Mouse (Mus musculus): Measurements from ENCODE around the gene Sox10.

Sox10 gene

DNA sequence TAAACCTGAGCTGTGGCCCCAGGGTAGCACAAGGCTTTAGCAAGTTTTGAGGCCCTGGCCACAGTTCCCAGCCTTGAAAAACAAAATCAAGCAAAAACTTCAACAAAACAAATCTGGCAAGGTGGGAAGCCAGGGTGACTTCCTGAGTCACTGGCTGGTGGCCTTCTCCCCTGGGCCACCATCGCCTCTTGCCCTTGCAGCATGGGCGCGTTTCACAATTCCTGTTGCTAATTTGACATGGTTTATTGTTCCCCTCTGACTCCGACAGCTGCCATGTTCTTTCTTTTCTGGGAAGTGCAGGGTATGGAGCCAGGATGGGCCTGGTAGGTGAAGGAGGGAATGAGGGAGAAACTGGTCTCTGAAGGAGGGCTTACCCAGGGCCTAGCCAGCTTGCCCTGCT is 42.9 kb downstream of the Sox10 start:
- DNase-seq: no peak

GRCm38 (mm10) chr15:79119491-79119890 is 45.5 kb downstream of the Sox10 start:
- DNase-seq: no peak

- DNase-seq: no peak
Measured at GRCm38 (mm10) chr15:79115276-79115675, 49.8 kb downstream of the Sox10 start.

DNA sequence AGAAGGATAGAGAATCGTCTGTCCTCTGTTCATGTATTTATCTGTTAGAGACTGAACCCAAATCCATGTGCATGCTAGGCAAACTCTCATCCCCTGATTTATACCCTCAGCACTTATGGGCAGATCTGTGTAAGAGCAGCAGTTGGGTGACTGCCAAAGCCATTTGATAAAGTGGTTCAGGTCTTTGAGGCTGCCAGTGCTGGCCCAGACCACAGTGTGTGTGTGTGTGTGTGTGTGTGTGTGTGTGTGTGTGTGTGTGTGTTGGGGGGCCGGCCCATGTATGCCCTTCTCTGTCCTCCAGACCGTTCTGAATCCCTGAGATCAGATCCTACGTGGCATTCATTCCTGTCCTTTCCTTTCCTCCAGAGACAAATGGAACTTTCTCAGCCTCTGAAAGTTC is 53.3 kb downstream of the Sox10 start:
- no peak for DNase-seq

- DNase-seq: no peak
Measured at GRCm38 (mm10) chr15:79110528-79110927, 54.5 kb downstream of the Sox10 start.

GRCm38 (mm10) chr15:79110031-79110430 is 55.0 kb downstream of the Sox10 start:
- DNase-seq: no peak

DNA sequence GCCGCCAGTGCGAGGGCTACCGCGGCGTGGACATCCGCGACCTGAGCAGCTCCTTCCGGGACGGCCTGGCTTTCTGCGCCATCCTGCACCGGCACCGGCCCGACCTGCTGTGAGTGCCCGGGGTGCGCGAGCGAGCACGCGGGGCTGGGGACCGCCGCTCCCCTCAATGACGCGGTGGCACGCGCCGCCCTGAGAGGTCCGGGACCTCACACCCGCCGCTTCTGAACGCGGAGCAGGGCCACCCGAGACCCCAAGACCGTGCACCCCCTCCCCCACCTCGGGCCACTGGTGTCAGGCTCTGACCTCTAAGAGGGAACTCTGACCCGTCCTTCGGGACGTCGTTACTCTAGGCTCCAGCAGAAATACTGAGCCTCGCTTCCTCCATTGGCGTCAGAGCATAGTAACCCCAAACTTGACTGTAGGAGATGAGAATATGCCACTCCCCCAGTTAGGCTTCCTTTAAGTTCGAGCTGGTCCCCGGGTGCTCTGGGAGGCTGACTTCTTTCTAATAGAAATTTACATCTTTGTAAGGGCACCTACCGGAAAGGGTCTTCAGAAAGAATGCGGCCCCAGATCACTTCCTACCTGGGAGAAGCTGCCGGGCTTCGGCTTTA is 55.6 kb downstream of the Sox10 start:
- DNase-seq: no peak

DNA sequence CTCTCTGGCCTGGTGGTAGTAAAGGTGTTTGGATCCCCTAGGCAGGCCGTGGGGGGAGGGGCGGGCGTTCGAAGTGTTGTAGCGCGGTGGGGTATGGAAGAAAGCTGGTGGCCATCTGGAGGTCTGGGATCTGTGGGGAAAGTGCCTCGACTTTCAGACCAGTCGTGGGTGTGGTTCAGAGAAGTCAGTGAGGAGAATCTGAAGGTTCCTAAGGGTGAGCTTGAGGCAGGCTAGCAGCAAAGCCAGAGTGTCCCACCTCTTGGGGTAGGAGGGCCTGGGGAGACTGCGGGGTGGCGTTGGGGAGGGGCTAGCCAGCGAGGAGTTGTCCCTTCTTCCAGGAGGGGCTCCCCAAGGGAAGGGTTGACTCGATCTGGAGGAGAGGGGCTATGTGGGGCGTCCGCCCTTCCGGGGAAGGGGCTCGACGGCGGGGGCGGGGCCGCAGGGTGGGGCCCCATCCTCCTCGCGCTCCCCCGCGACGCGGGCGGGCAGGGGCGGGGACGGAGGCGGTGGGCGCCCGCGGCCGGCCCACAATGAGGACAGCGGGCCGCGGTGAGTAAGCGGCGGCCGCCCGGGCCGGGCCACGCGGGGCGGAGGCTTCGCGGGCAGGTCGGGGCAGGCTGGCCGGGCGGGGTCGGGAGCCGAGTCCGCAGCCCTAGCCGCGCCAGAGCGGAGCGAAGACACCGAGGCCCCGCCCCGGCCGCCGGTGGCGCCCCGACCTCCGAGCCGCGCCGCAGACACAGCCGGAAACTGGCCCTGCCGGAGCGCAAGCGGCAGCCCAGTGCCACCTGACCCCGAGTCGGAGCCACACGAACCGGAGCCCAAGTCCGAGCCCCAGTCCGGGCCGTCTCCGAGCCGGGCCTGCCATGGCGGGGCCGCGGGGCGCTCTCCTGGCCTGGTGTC is 56.4 kb downstream of the Sox10 start, which contains the start of gene Micall1:
Gene Micall1, plus strand, starts transcription at position 478 of the 900 bp plus-strand sequence.
- DNase-seq: peak; percentile 49

DNA sequence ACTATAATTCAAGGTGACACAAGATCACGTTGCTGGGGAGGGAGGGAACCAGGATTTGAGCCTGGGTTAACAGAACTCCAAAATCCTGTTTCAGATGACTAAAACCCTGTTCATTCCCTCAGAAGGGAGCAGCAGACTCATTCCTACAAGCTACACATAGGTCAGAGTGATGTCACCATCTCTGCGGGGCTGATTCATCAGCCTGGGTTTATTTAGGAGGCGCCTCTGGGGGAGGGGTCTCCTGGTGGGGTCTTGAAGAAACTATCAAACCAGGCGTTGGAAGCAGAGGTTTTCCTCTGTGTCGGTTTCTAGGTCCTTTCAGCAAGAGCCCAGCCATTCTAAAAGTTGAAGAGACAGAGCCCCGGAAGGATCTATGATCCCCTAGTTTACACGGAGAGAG is 57.1 kb downstream of the Sox10 start:
- DNase-seq: no peak

- no peak for DNase-seq
Measured at GRCm38 (mm10) chr15:79105804-79106203, 59.2 kb downstream of the Sox10 start.
